Mouse (Mus musculus): ENCODE data around the gene Rbm19.

- TF ChIP-seq CTCF (IDR thresholded peaks at IDR 0.05; ENCODE audit: insufficient read depth, low read length): no peak
- no peak for TF ChIP-seq POLR2A (IDR thresholded peaks at IDR 0.05; ENCODE audit: borderline replicate concordance, extremely low read depth, low read depth, low read length)
Observed at GRCm38 (mm10) chr5:120100814-120101213, 15.5 kb upstream of the Rbm19 start.
